Mouse (Mus musculus) heart, postnatal 10 days (tissue): ENCODE measurements at regions not wholly inside any gene's neighbourhood (a gene's known extent, or its start where the extent isn't known, plus 50 kb on each side); places are given as distances from the start of the nearest gene placed in this dataset.

ENCODE experiments used
- DNase-seq, 2 experiments: peaks; one replicate each; pipeline ENCODE4 v3.0.0; 2021
- intact Hi-C: fragments of 180-260 bp; cut with DNase I; formaldehyde crosslinking; loops from one replicate; pipeline ENCODE4 v1.15.1; 2025

- intact Hi-C loops = no loop called here
- no peak for DNase-seq
Measured at GRCm38 (mm10) chr4:30216086-30216485, 1403.2 kb downstream of the Epha7 start.

GRCm38 (mm10) chr4:30227139-30227538 is 1414.2 kb downstream of the Epha7 start:
- intact Hi-C loops = no loop called here
- DNase-seq = no peak

- intact Hi-C loops = no loop called here
- peak; percentile 6 to 10 for DNase-seq
Measured at GRCm38 (mm10) chr4:30262101-30262500, 1449.2 kb downstream of the Epha7 start.

- intact Hi-C loops = no loop called here
Measured at GRCm38 (mm10) chr4:30268026-30268425, 1455.1 kb downstream of the Epha7 start.

GRCm38 (mm10) chr4:30270000-30270399 is 1457.1 kb downstream of the Epha7 start:
- DNase-seq = no peak
- intact Hi-C loops = no loop called here

More at GRCm38 (mm10) chr4:30268026-30268425, 1455.1 kb downstream of the Epha7 start:
- no peak for DNase-seq

GRCm38 (mm10) chr4:30312438-30312837 is 1499.5 kb downstream of the Epha7 start:
- intact Hi-C loops = no loop called here
- no peak for DNase-seq

- intact Hi-C loops = no loop called here
- no peak for DNase-seq
Measured at GRCm38 (mm10) chr4:30312956-30313355, 1500.0 kb downstream of the Epha7 start.

- intact Hi-C loops = no loop called here
- no peak for DNase-seq
Measured at GRCm38 (mm10) chr4:30315348-30315747, 1502.4 kb downstream of the Epha7 start.

GRCm38 (mm10) chr4:30316995-30317394 is 1504.1 kb downstream of the Epha7 start:
- no peak for DNase-seq
- intact Hi-C loops = no loop called here

GRCm38 (mm10) chr4:30320038-30320437 is 1507.1 kb downstream of the Epha7 start:
- intact Hi-C loops = no loop called here
- DNase-seq = no peak

- intact Hi-C loops = no loop called here
- DNase-seq = no peak
Measured at GRCm38 (mm10) chr4:30347552-30347951, 1534.6 kb downstream of the Epha7 start.
